Mouse (Mus musculus): ENCODE data around the gene Zfp800. TPM values are rescaled to one million over a fixed set of nuclear protein-coding genes. Genes with fewer than 3 reads are reported as not detected.

Zfp800 gene
- polyA plus RNA-seq, 1 experiment from 2014 or later = 27.1 TPM

- peak within 1 kb of the TSS; percentile 95 for H3K9ac ChIP-seq (replicated peaks; ENCODE audit: low read length)
- H3K4me1 ChIP-seq (ENCODE audit: control insufficient read depth, insufficient read depth, low read length) = peaks cover 26% of the 10 kb centered on the region
- peak; percentile 86 for ATAC-seq (ENCODE audit: low FRiP score, low TSS enrichment)
- under 1% methylated on average over 33 of the region's 42 CpGs for WGBS
- H3K27ac ChIP-seq (replicated peaks; ENCODE audit: low read depth, low read length) = peak within 1 kb of the TSS; percentile 77
- no peaks in the 10 kb centered on the region for H3K9me3 ChIP-seq (ENCODE audit: control insufficient read depth, low read length)
- H3K4me2 ChIP-seq (ENCODE audit: low read length) = peak within 1 kb of the TSS; percentile 63
- peak; percentile 95 for DNase-seq
- H3K4me3 ChIP-seq (replicated peaks; ENCODE audit: low read depth, low read length) = peak within 1 kb of the TSS; percentile 75
- peaks cover 27% of the 10 kb centered on the region for H3K36me3 ChIP-seq (ENCODE audit: control insufficient read depth, insufficient read depth, low read length)
- H3K27me3 ChIP-seq (ENCODE audit: control insufficient read depth, insufficient read depth, low read length) = no peaks in the 10 kb centered on the region
These were observed 25.5 kb upstream of the Zfp800 start, which contains the start of gene Arf5 for GRCm38 (mm10) chr6:28423313-28423712. Arf5 (plus strand) TSS chr6:28423560.

GRCm38 (mm10) chr6:28422651-28423290, 25.0 kb upstream of the Zfp800 start:
- H3K4me1 ChIP-seq (ENCODE audit: control insufficient read depth, insufficient read depth, low read length) = peaks cover 26% of the 10 kb centered on the region
- H3K27ac ChIP-seq (replicated peaks; ENCODE audit: low read depth, low read length) = 0 out of 2 replicates have a peak overlapping the region, but pooled peaks have one; percentile 77
- no peaks in the 10 kb centered on the region for H3K9me3 ChIP-seq (ENCODE audit: control insufficient read depth, low read length)
- WGBS = 70% methylated on average over 15 of the region's 15 CpGs
- peak overlapping the region; percentile 75 for H3K4me3 ChIP-seq (replicated peaks; ENCODE audit: low read depth, low read length)
- H3K9ac ChIP-seq (replicated peaks; ENCODE audit: low read length) = no peak overlapping the region
- peak; percentile 1; the same call in 1 of the 2 replicates for ATAC-seq (ENCODE audit: low FRiP score, low TSS enrichment)
- DNase-seq = no peak
- peaks cover 33% of the 10 kb centered on the region for H3K36me3 ChIP-seq (ENCODE audit: control insufficient read depth, insufficient read depth, low read length)
- peak overlapping the region; percentile 63 for H3K4me2 ChIP-seq (ENCODE audit: low read length)
- no peaks in the 10 kb centered on the region for H3K27me3 ChIP-seq (ENCODE audit: control insufficient read depth, insufficient read depth, low read length)

GRCm38 (mm10) chr6:28421469-28422000, 23.7 kb upstream of the Zfp800 start:
- H3K4me3 ChIP-seq (replicated peaks; ENCODE audit: low read depth, low read length) = peak overlapping the region; percentile 60
- H3K4me2 ChIP-seq (ENCODE audit: low read length) = peak overlapping the region; percentile 97
- H3K36me3 ChIP-seq (ENCODE audit: control insufficient read depth, insufficient read depth, low read length) = peaks cover 39% of the 10 kb centered on the region
- 0 out of 2 replicates have a peak overlapping the region, but pooled peaks have one; percentile 37 for H3K27ac ChIP-seq (replicated peaks; ENCODE audit: low read depth, low read length)
- ATAC-seq (ENCODE audit: low FRiP score, low TSS enrichment) (peak; percentile 85), DNase-seq (peak; percentile 95)
- H3K9me3 ChIP-seq (ENCODE audit: control insufficient read depth, low read length) = no peaks in the 10 kb centered on the region
- H3K4me1 ChIP-seq (ENCODE audit: control insufficient read depth, insufficient read depth, low read length) = peaks cover 26% of the 10 kb centered on the region
- no peaks in the 10 kb centered on the region for H3K27me3 ChIP-seq (ENCODE audit: control insufficient read depth, insufficient read depth, low read length)
- WGBS = under 1% methylated on average over 27 of the region's 27 CpGs
- H3K9ac ChIP-seq (replicated peaks; ENCODE audit: low read length) = peak overlapping the region; percentile 74

GRCm38 (mm10) chr6:28420865-28421264, 23.1 kb upstream of the Zfp800 start:
- whole genome bisulfite sequencing = 33% methylated on average over 13 of the region's 13 CpGs
- ATAC-seq (ENCODE audit: low FRiP score, low TSS enrichment) = no peak
- peak overlapping the region; percentile 97 for H3K4me2 ChIP-seq (ENCODE audit: low read length)
- no peaks in the 10 kb centered on the region for H3K9me3 ChIP-seq (ENCODE audit: control insufficient read depth, low read length)
- peaks cover 26% of the 10 kb centered on the region for H3K4me1 ChIP-seq (ENCODE audit: control insufficient read depth, insufficient read depth, low read length)
- no peak for DNase-seq
- H3K4me3 ChIP-seq (replicated peaks; ENCODE audit: low read depth, low read length) = peak overlapping the region; percentile 60
- H3K36me3 ChIP-seq (ENCODE audit: control insufficient read depth, insufficient read depth, low read length) = peaks cover 39% of the 10 kb centered on the region
- H3K27ac ChIP-seq (replicated peaks; ENCODE audit: low read depth, low read length) = no peak overlapping the region
- H3K27me3 ChIP-seq (ENCODE audit: control insufficient read depth, insufficient read depth, low read length) = no peaks in the 10 kb centered on the region
- H3K9ac ChIP-seq (replicated peaks; ENCODE audit: low read length) = peak overlapping the region; percentile 74

DNA sequence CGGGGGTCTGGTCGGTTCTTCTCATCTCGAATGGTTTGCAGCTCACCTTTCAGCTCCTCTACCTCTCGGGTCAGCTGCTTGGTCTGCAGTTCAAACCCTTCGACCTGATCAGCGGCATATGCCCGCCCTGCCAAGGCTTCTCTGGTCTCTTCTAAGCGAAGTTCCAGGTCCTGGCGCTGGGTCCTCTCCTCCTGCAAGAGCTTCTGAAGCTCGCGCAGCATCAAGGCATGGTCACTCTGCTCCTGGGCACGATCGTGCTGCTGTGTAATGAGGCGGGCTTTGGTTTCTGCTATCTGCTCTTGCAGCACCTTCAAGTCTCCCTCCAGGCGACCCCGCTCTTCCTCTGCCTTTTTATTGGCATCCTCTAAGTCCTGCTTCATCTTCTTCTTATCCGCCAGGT, 22.6 kb upstream of the Zfp800 start:
- peak overlapping the region; percentile 60 for H3K4me3 ChIP-seq (replicated peaks; ENCODE audit: low read depth, low read length)
- peaks cover 39% of the 10 kb centered on the region for H3K36me3 ChIP-seq (ENCODE audit: control insufficient read depth, insufficient read depth, low read length)
- H3K4me1 ChIP-seq (ENCODE audit: control insufficient read depth, insufficient read depth, low read length) = peaks cover 26% of the 10 kb centered on the region
- H3K4me2 ChIP-seq (ENCODE audit: low read length) = peak overlapping the region; percentile 97
- DNase-seq (no peak), ATAC-seq (ENCODE audit: low FRiP score, low TSS enrichment) (no peak)
- H3K9me3 ChIP-seq (ENCODE audit: control insufficient read depth, low read length) = no peaks in the 10 kb centered on the region
- H3K27ac ChIP-seq (replicated peaks; ENCODE audit: low read depth, low read length) = no peak overlapping the region
- whole genome bisulfite sequencing = 86% methylated on average over 17 of the region's 17 CpGs
- peak overlapping the region; percentile 74; the same call in 1 of the 2 replicates for H3K9ac ChIP-seq (replicated peaks; ENCODE audit: low read length)
- H3K27me3 ChIP-seq (ENCODE audit: control insufficient read depth, insufficient read depth, low read length) = no peaks in the 10 kb centered on the region

DNA sequence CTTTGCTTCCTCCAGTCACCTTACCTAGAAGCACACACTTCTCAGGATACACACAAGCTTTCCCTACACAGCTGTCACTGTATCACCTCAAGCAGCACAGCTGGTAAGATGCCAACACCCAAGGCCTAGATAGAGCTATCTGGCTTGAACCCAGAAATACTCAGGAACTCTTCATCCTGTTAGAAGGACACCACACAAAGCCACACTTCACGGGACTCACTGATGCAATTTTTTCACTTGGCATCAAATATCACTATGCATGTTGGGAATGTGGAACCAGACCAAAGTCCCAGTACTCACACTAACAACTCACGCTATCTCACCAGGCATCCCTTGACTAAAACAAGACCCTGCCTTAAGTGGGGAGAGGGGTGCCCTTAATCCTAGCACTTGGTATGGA, 21.9 kb upstream of the Zfp800 start:
- ATAC-seq (ENCODE audit: low FRiP score, low TSS enrichment) (no peak), DNase-seq (no peak)
- Histone ChIP-seq H3K9me3 (ENCODE audit: control insufficient read depth, low read length) (no peaks in the 10 kb centered on the region), H3K4me1 (ENCODE audit: control insufficient read depth, insufficient read depth, low read length) (peaks cover 22% of the 10 kb centered on the region), H3K4me2 (ENCODE audit: low read length) (peak overlapping the region; percentile 97), H3K4me3 (replicated peaks; ENCODE audit: low read depth, low read length) (no peak overlapping the region), H3K9ac (replicated peaks; ENCODE audit: low read length) (no peak overlapping the region; the same call in 1 of the 2 replicates), H3K36me3 (ENCODE audit: control insufficient read depth, insufficient read depth, low read length) (peaks cover 43% of the 10 kb centered on the region), H3K27ac (replicated peaks; ENCODE audit: low read depth, low read length) (no peak overlapping the region), H3K27me3 (ENCODE audit: control insufficient read depth, insufficient read depth, low read length) (no peaks in the 10 kb centered on the region)
- 90% methylated on average over 2 of the region's 2 CpGs for WGBS

GRCm38 (mm10) chr6:28418449-28418848, 20.6 kb upstream of the Zfp800 start:
- ATAC-seq (ENCODE audit: low FRiP score, low TSS enrichment) (no peak), DNase-seq (no peak)
- H3K27me3 ChIP-seq (ENCODE audit: control insufficient read depth, insufficient read depth, low read length) = no peaks in the 10 kb centered on the region
- WGBS = 91% methylated on average over 14 of the region's 14 CpGs
- peaks cover 47% of the 10 kb centered on the region for H3K36me3 ChIP-seq (ENCODE audit: control insufficient read depth, insufficient read depth, low read length)
- H3K4me2 ChIP-seq (ENCODE audit: low read length) = no peak overlapping the region
- H3K4me1 ChIP-seq (ENCODE audit: control insufficient read depth, insufficient read depth, low read length) = peaks cover 17% of the 10 kb centered on the region
- H3K9me3 ChIP-seq (ENCODE audit: control insufficient read depth, low read length) = no peaks in the 10 kb centered on the region
- no peak overlapping the region for H3K4me3 ChIP-seq (replicated peaks; ENCODE audit: low read depth, low read length)
- H3K9ac ChIP-seq (replicated peaks; ENCODE audit: low read length) = no peak overlapping the region
- no peak overlapping the region for H3K27ac ChIP-seq (replicated peaks; ENCODE audit: low read depth, low read length)

- Histone ChIP-seq H3K27me3 (ENCODE audit: control insufficient read depth, insufficient read depth, low read length) (no peaks in the 10 kb centered on the region), H3K4me1 (ENCODE audit: control insufficient read depth, insufficient read depth, low read length) (peaks cover 14% of the 10 kb centered on the region), H3K27ac (replicated peaks; ENCODE audit: low read depth, low read length) (no peak overlapping the region), H3K36me3 (ENCODE audit: control insufficient read depth, insufficient read depth, low read length) (peaks cover 50% of the 10 kb centered on the region), H3K4me3 (replicated peaks; ENCODE audit: low read depth, low read length) (no peak overlapping the region), H3K9me3 (ENCODE audit: control insufficient read depth, low read length) (no peaks in the 10 kb centered on the region), H3K4me2 (ENCODE audit: low read length) (no peak overlapping the region), H3K9ac (replicated peaks; ENCODE audit: low read length) (no peak overlapping the region)
- WGBS = 87% methylated on average over 4 of the region's 4 CpGs
- DNase-seq (no peak), ATAC-seq (ENCODE audit: low FRiP score, low TSS enrichment) (no peak)
These were observed 19.2 kb upstream of the Zfp800 start for GRCm38 (mm10) chr6:28416981-28417380.

GRCm38 (mm10) chr6:28411236-28411635, 13.4 kb upstream of the Zfp800 start:
- Histone ChIP-seq H3K27ac (replicated peaks; ENCODE audit: low read depth, low read length) (no peak overlapping the region), H3K4me1 (ENCODE audit: control insufficient read depth, insufficient read depth, low read length) (no peaks in the 10 kb centered on the region), H3K4me3 (replicated peaks; ENCODE audit: low read depth, low read length) (no peak overlapping the region), H3K4me2 (ENCODE audit: low read length) (no peak overlapping the region), H3K9ac (replicated peaks; ENCODE audit: low read length) (no peak overlapping the region), H3K9me3 (ENCODE audit: control insufficient read depth, low read length) (no peaks in the 10 kb centered on the region), H3K27me3 (ENCODE audit: control insufficient read depth, insufficient read depth, low read length) (no peaks in the 10 kb centered on the region), H3K36me3 (ENCODE audit: control insufficient read depth, insufficient read depth, low read length) (peaks cover 20% of the 10 kb centered on the region)
- DNase-seq (no peak), ATAC-seq (ENCODE audit: low FRiP score, low TSS enrichment) (no peak)
- 80% methylated on average over 2 of the region's 2 CpGs for WGBS

Data from midbrain, embryonic 14.5 days (tissue).